Mouse (Mus musculus) bone marrow, adult 2 months (tissue): Measurements from ENCODE around the gene Gm20877. TPM values are rescaled to one million over a fixed set of nuclear protein-coding genes. Genes with fewer than 3 reads are reported as not detected.
"Not testable (repeated sequence)": the region's sequence is repeated elsewhere in the genome, so short reads cannot be mapped to it uniquely, and the experiment has no call there.

Experiments
- H3K27ac ChIP-seq: fragments of 200-500 bp; 2 replicates; pipeline ENCODE4 v1.5.1; 2012; ENCODE audit warnings: low read depth, mild to moderate bottlenecking, control low read depth, inconsistent platforms, low read length; ENCODE audit not compliant: control insufficient read depth, poor library complexity, insufficient read depth
- H3K4me1 ChIP-seq: fragments of 200-500 bp; 2 replicates; pipeline ENCODE4 v1.6.1; 2011; ENCODE audit warnings: low read length; ENCODE audit not compliant: control insufficient read depth, insufficient read depth
- H3K4me3 ChIP-seq: fragments of 200-500 bp; replicated peaks from 2 replicates; pipeline ENCODE3; 2011; ENCODE audit warnings: mild to moderate bottlenecking, low read depth, low read length, control low read depth; ENCODE audit not compliant: control insufficient read depth
- WGBS: fragments of 180-500 bp; shearing (Covaris S2); methylation state at CpG from one replicate; pipeline ENCODE4 v1.1.7; 2018; 5-methylcytosine and 5-hydroxymethylcytosine counted together
- polyA plus RNA-seq: library from polyadenylated mRNA; stranded (reverse); fragments of >200 nt; gene quantifications from 2 replicates; pipeline ENCODE4 v1.2.4, GENCODE M21; 2011; ENCODE audit warnings: low replicate concordance; ENCODE audit not compliant: missing spikeins, insufficient read depth, insufficient read length

The Gm20877 gene
- polyA plus RNA-seq, result not detected in 2 replicates

DNA sequence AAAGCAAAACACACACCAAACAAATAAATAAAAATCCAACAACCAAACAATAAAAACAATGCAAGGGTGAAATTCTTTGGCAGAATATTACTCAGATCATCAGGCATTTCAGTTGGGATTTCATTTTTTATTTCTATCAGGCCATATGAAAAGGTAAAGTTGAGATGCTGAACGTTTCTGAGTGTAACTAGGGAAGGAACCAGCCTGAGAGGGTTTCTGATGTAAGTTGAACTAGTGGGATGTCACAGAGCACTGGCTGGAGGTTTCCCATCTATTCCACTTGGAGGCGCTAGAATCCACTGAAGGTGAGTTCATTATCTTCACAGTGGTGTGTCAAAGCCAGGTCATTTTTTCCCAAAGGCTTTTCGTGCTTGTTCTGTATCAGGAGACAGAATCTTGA is at the start of gene Gm20877:
TSS of gene Gm20877 (plus strand) at position 301 of the 400 bp plus-strand sequence.
- not testable (repeated sequence) for H3K27ac ChIP-seq, H3K4me1 ChIP-seq, H3K4me3 ChIP-seq
- WGBS, result no CpG with 5 or more reads among the region's 3 CpGs
